Mouse (Mus musculus): ENCODE data around the gene Cab39l. TPM values are rescaled to one million over a fixed set of nuclear protein-coding genes. Genes with fewer than 3 reads are reported as not detected.

The Cab39l gene
- 50.9 TPM for polyA plus RNA-seq (2015; fragmentation: Illumina TruSeq; extraction: RNeasy Lipid Tissue Mini Kit (QIAGEN cat#74804); ENCODE audit: insufficient read depth, low replicate concordance)

GRCm38 (mm10) chr14:59440558-59441471 is at the start of gene Cab39l, which contains the start of gene Setdb2:
Cab39l (plus strand) TSS chr14:59440972.
Setdb2 (minus strand) TSS chr14:59440884.

GRCm38 (mm10) chr14:59395281-59395680 is 45.5 kb upstream of the Cab39l start, which contains the start of gene Phf11c:
Phf11c (minus strand) TSS chr14:59395381.

GRCm38 (mm10) chr14:59597398-59598259 is 156.9 kb downstream of the Cab39l start, which contains the start of gene Cdadc1:
Cdadc1 (minus strand) TSS chr14:59597959.

GRCm38 (mm10) chr14:59625158-59625805 is 184.5 kb downstream of the Cab39l start, which contains the start of gene Shisa2:
Shisa2 (plus strand) TSS chr14:59625308.

Other genes with a start within 250 kb of the Cab39l start
- 42.1 TPM for gene Rcbtb1, start 239.8 kb upstream of the Cab39l start, polyA plus RNA-seq (2015; fragmentation: Illumina TruSeq; extraction: RNeasy Lipid Tissue Mini Kit (QIAGEN cat#74804); ENCODE audit: insufficient read depth, low replicate concordance)
- 6.6 TPM for gene Gm6904, start 180.8 kb upstream of the Cab39l start, polyA plus RNA-seq (2015; fragmentation: Illumina TruSeq; extraction: RNeasy Lipid Tissue Mini Kit (QIAGEN cat#74804); ENCODE audit: insufficient read depth, low replicate concordance)
- 15.2 TPM for gene Phf11a, start 143.4 kb upstream of the Cab39l start, polyA plus RNA-seq (2015; fragmentation: Illumina TruSeq; extraction: RNeasy Lipid Tissue Mini Kit (QIAGEN cat#74804); ENCODE audit: insufficient read depth, low replicate concordance)
- gene Phf11b, start 99.6 kb upstream of the Cab39l start, polyA plus RNA-seq (2015; fragmentation: Illumina TruSeq; extraction: RNeasy Lipid Tissue Mini Kit (QIAGEN cat#74804); ENCODE audit: insufficient read depth, low replicate concordance) = 77.1 TPM
- 22.7 TPM for gene Phf11d, start 75.5 kb upstream of the Cab39l start, polyA plus RNA-seq (2015; fragmentation: Illumina TruSeq; extraction: RNeasy Lipid Tissue Mini Kit (QIAGEN cat#74804); ENCODE audit: insufficient read depth, low replicate concordance)
- gene Phf11c, start 45.6 kb upstream of the Cab39l start, polyA plus RNA-seq (2015; fragmentation: Illumina TruSeq; extraction: RNeasy Lipid Tissue Mini Kit (QIAGEN cat#74804); ENCODE audit: insufficient read depth, low replicate concordance) = 14.0 TPM
- 38.1 TPM for gene Setdb2, start 88 bp upstream of the Cab39l start, polyA plus RNA-seq (2015; fragmentation: Illumina TruSeq; extraction: RNeasy Lipid Tissue Mini Kit (QIAGEN cat#74804); ENCODE audit: insufficient read depth, low replicate concordance)
- gene Cdadc1, start 157.0 kb downstream of the Cab39l start, polyA plus RNA-seq (2015; fragmentation: Illumina TruSeq; extraction: RNeasy Lipid Tissue Mini Kit (QIAGEN cat#74804); ENCODE audit: insufficient read depth, low replicate concordance) = 34.8 TPM
- 8.7 TPM for gene Shisa2, start 184.3 kb downstream of the Cab39l start, polyA plus RNA-seq (2015; fragmentation: Illumina TruSeq; extraction: RNeasy Lipid Tissue Mini Kit (QIAGEN cat#74804); ENCODE audit: insufficient read depth, low replicate concordance)

All from spleen, adult 10 weeks (tissue).